Mouse (Mus musculus) CH12.LX (cell line): Measurements from ENCODE around the gene Muc4. TPM values are rescaled to one million over a fixed set of nuclear protein-coding genes. Genes with fewer than 3 reads are reported as not detected.

Experiments
- DNase-seq: peaks from one replicate; pipeline ENCODE4 v3.0.0-alpha.2; 2013; ENCODE audit errors: extremely low read depth
- H3K27ac ChIP-seq: 2 replicates; pipeline ENCODE4 v1.5.1; 2012; ENCODE audit warnings: low read depth, mild to moderate bottlenecking, control low read depth, moderate library complexity; ENCODE audit not compliant: insufficient read depth
- H3K27me3 ChIP-seq: replicated peaks from 2 replicates; pipeline ENCODE3; 2012; ENCODE audit warnings: inconsistent platforms
- H3K36me3 ChIP-seq, 2 experiments: replicated peaks in 1 of 2; 2 replicates each; pipeline versions ENCODE3 to v1.6.1; 2012; ENCODE audit warnings: inconsistent platforms in 1 of 2, low read length in 1 of 2, mild to moderate bottlenecking in 1 of 2, mixed read lengths in 1 of 2, moderate library complexity in 1 of 2; ENCODE audit not compliant: control insufficient read depth in 1 of 2, insufficient read depth in 1 of 2
- H3K4me1 ChIP-seq, 2 experiments: 2 replicates each; pipeline ENCODE4 v1.6.1; 2012; ENCODE audit warnings: inconsistent platforms in 1 of 2, moderate library complexity in 1 of 2; ENCODE audit not compliant: insufficient read depth in 2 of 2, control insufficient read depth in 1 of 2
- H3K4me2 ChIP-seq: 2 replicates; pipeline ENCODE4 v1.6.1; 2012; ENCODE audit warnings: low read depth, mild to moderate bottlenecking, control low read depth; ENCODE audit not compliant: poor library complexity, insufficient read depth, severe bottlenecking
- H3K4me3 ChIP-seq, 3 experiments: fragments of 150-350 bp in 1 of 3; sonication (generic) in 1 of 3; replicated peaks in 1 of 3; 2 replicates each; pipeline versions ENCODE3 to v1.5.1; 2011 to 2012; ENCODE audit warnings: low read depth in 2 of 3, low read length in 2 of 3, mild to moderate bottlenecking in 2 of 3, moderate library complexity in 2 of 3, control low read depth in 1 of 3, improper control_type of control experiment in 1 of 3, inconsistent platforms in 1 of 3, mixed read lengths in 1 of 3; ENCODE audit not compliant: poor library complexity in 1 of 3
- H3K79me2 ChIP-seq: replicated peaks from 2 replicates; pipeline ENCODE4 v1.6.1; 2012; ENCODE audit warnings: mild to moderate bottlenecking, moderate library complexity; ENCODE audit not compliant: control insufficient read depth, poor library complexity, insufficient read depth, severe bottlenecking; ENCODE audit errors: extremely low read depth
- H3K9ac ChIP-seq: 2 replicates; pipeline ENCODE4 v1.6.1; 2012; ENCODE audit warnings: low read depth, mild to moderate bottlenecking, control low read depth, moderate library complexity; ENCODE audit not compliant: insufficient read depth
- H3K9me3 ChIP-seq: replicated peaks from 2 replicates; pipeline ENCODE3; 2012; ENCODE audit warnings: low read length, inconsistent platforms, mixed read lengths
- BHLHE40 ChIP-seq: IDR thresholded peaks from 2 replicates; pipeline ENCODE4 v1.6.1; 2011; ENCODE audit warnings: mild to moderate bottlenecking, low read depth, low read length, improper control_type of control experiment
- CHD1 ChIP-seq: IDR thresholded peaks from 2 replicates; pipeline ENCODE4 v1.6.1; 2012; ENCODE audit warnings: low read depth, low read length, improper control_type of control experiment, inconsistent platforms
- CHD2 ChIP-seq: IDR thresholded peaks from 2 replicates; pipeline ENCODE4 v1.6.1; 2011; ENCODE audit warnings: low read length, improper control_type of control experiment
- CTCF ChIP-seq, 2 experiments: IDR thresholded peaks in 1 of 2; conservative IDR thresholded peaks in 1 of 2; 2 replicates each; pipeline ENCODE4 v1.5.1; 2011 to 2012; ENCODE audit warnings: low read depth in 2 of 2, low read length in 2 of 2, improper control_type of control experiment in 1 of 2, inconsistent platforms in 1 of 2, mild to moderate bottlenecking in 1 of 2, moderate library complexity in 1 of 2
- ELF1 ChIP-seq: IDR thresholded peaks from 2 replicates; pipeline ENCODE4 v1.6.1; 2014; ENCODE audit warnings: low read depth, mild to moderate bottlenecking, inconsistent platforms, low read length, improper control_type of control experiment
- GABPA ChIP-seq: IDR thresholded peaks from 2 replicates; pipeline ENCODE4 v1.6.1; 2012; ENCODE audit warnings: low read depth, low read length, improper control_type of control experiment, inconsistent platforms; ENCODE audit not compliant: insufficient replicate concordance
- HCFC1 ChIP-seq: IDR thresholded peaks from 2 replicates; pipeline ENCODE4 v1.6.1; 2012; ENCODE audit warnings: low read depth, mild to moderate bottlenecking, inconsistent platforms, low read length, improper control_type of control experiment
- JUN ChIP-seq: IDR thresholded peaks from 2 replicates; pipeline ENCODE4 v1.6.1; 2011; ENCODE audit warnings: low read depth, mild to moderate bottlenecking, low read length, improper control_type of control experiment, moderate library complexity; ENCODE audit not compliant: insufficient read depth
- JUND ChIP-seq: conservative IDR thresholded peaks from 2 replicates; pipeline ENCODE4 v1.6.1; 2011; ENCODE audit warnings: low read depth, low read length, improper control_type of control experiment
- KAT2A ChIP-seq: IDR thresholded peaks from 2 replicates; pipeline ENCODE4 v1.6.1; 2012; ENCODE audit warnings: low read length, improper control_type of control experiment, inconsistent platforms; ENCODE audit not compliant: insufficient replicate concordance
- MAFK ChIP-seq: IDR thresholded peaks from 2 replicates; pipeline ENCODE4 v1.6.1; 2011; ENCODE audit warnings: low read length, improper control_type of control experiment; ENCODE audit not compliant: insufficient replicate concordance
- MAX ChIP-seq: IDR thresholded peaks from 2 replicates; pipeline ENCODE4 v1.6.1; 2011; ENCODE audit warnings: low read length, improper control_type of control experiment
- MAZ ChIP-seq: IDR thresholded peaks from 2 replicates; pipeline ENCODE4 v1.6.1; 2012; ENCODE audit warnings: low read depth, mild to moderate bottlenecking, inconsistent platforms, low read length, improper control_type of control experiment, moderate library complexity
- MEF2A ChIP-seq: IDR thresholded peaks from 2 replicates; pipeline ENCODE4 v1.6.1; 2014; ENCODE audit warnings: low read depth, mild to moderate bottlenecking, inconsistent platforms, low read length, improper control_type of control experiment, borderline replicate concordance
- MXI1 ChIP-seq: IDR thresholded peaks from 2 replicates; pipeline ENCODE4 v1.6.1; 2011; ENCODE audit warnings: mild to moderate bottlenecking, low read depth, low read length, improper control_type of control experiment
- MYC ChIP-seq: IDR thresholded peaks from 2 replicates; pipeline ENCODE4 v1.6.1; 2011; ENCODE audit warnings: low read depth, mild to moderate bottlenecking, improper control_type of control experiment, low read length
- NRF1 ChIP-seq: IDR thresholded peaks from 2 replicates; pipeline ENCODE4 v1.6.1; 2014; ENCODE audit warnings: low read depth, mild to moderate bottlenecking, inconsistent platforms, low read length, improper control_type of control experiment, moderate library complexity
- PAX5 ChIP-seq: IDR thresholded peaks from 2 replicates; pipeline ENCODE4 v1.6.1; 2012; ENCODE audit warnings: low read length, inconsistent platforms, mixed read lengths
- POLR2AphosphoS2 ChIP-seq: IDR thresholded peaks from 2 replicates; pipeline ENCODE4 v1.6.1; 2011; ENCODE audit warnings: low read depth, low read length, improper control_type of control experiment
- RAD21 ChIP-seq: IDR thresholded peaks from 2 replicates; pipeline ENCODE4 v1.6.1; 2011; ENCODE audit warnings: low read depth, mild to moderate bottlenecking, low read length, improper control_type of control experiment, moderate library complexity
- SIN3A ChIP-seq: IDR thresholded peaks from 2 replicates; pipeline ENCODE4 v1.6.1; 2012; ENCODE audit warnings: low read length, improper control_type of control experiment, inconsistent platforms
- UBTF ChIP-seq: IDR thresholded peaks from 2 replicates; pipeline ENCODE4 v1.6.1; 2012; ENCODE audit warnings: low read depth, mild to moderate bottlenecking, inconsistent platforms, low read length, improper control_type of control experiment, moderate library complexity
- USF2 ChIP-seq: conservative IDR thresholded peaks from 2 replicates; pipeline ENCODE4 v1.6.1; 2011; ENCODE audit warnings: low read depth, low read length, improper control_type of control experiment
- ZC3H11A ChIP-seq: IDR thresholded peaks from 2 replicates; pipeline ENCODE4 v1.6.1; 2012; ENCODE audit warnings: low read depth, mild to moderate bottlenecking, inconsistent platforms, low read length, improper control_type of control experiment
- dilution Hi-C: fragments of 300-500 bp; cut with MboI; formaldehyde crosslinking; loops from 2 replicates; pipeline ENCODE4 v1.14.3; 2020; ENCODE audit warnings: low sequenced_read_pairs; ENCODE audit not compliant: extremely low pct_unique_long_range_greater_than_20kb, extremely low pct_ligation_motif_present
- in situ Hi-C: fragments of 300-500 bp; cut with MboI; formaldehyde crosslinking; loops from 3 replicates; pipeline ENCODE4 v1.14.3; 2019; ENCODE audit warnings: low sequenced_read_pairs, low pct_ligation_motif_present, low pct_unique_long_range_greater_than_20kb, mixed read lengths
- polyA plus RNA-seq: library from polyadenylated mRNA; unstranded; fragments of >175 nt; gene quantifications from 2 replicates; pipeline ENCODE4 v1.2.1, GENCODE M21; 2012; ENCODE audit warnings: low read depth; ENCODE audit not compliant: insufficient read length
- total RNA-seq, 2 experiments: library from RNA; depleted of rRNA; stranded (reverse); fragments of 300-350 nt in 1 of 2; fragments of >200 nt in 1 of 2; gene quantifications; 2 replicates each; pipeline ENCODE4 v1.2.3; 2012 to 2014

The Muc4 gene
- total and polyA plus RNA-seq, 3 experiments = 0.09 to 0.51 (median 0.34) TPM

- DNase-seq = no peak
- Histone ChIP-seq H3K79me2 (no peaks in the 10 kb centered on the region), H3K4me2 (no peak overlapping the region), H3K36me3 (no peaks in the 10 kb centered on the region), H3K27me3 (no peaks in the 10 kb centered on the region), H3K9me3 (peaks cover 2% of the 10 kb centered on the region), H3K9ac (no peak overlapping the region), H3K4me1 (peaks cover 6 to 18% of the 10 kb centered on the region in 2 experiments), H3K4me3 (no peak overlapping the region), H3K27ac (no peak overlapping the region)
- in situ Hi-C loops (loop anchor here (5.0 kb wide), 1 partner anchor 84 kb away; no protein-coding TSS in a partner anchor), dilution Hi-C loops (no loop called here)
- no peak for TF ChIP-seq PAX5
- TF ChIP-seq ELF1 = no peak
- no peak for TF ChIP-seq BHLHE40
- no peak for TF ChIP-seq MYC
- no peak for TF ChIP-seq POLR2AphosphoS2
- TF ChIP-seq KAT2A = no peak
- TF ChIP-seq USF2 = no peak
- TF ChIP-seq MAX = no peak
- TF ChIP-seq GABPA = no peak
These were observed 27.7 kb upstream of the Muc4 start for GRCm38 (mm10) chr16:32707824-32708456.

GRCm38 (mm10) chr16:32708457-32709033 lies 27.1 kb upstream of the Muc4 start:
- no peak overlapping the region for H3K27ac ChIP-seq
- in situ Hi-C loops = loop anchor here (5.0 kb wide), 1 partner anchor 84 kb away; no protein-coding TSS in a partner anchor

More at GRCm38 (mm10) chr16:32708457-32709033, 27.1 kb upstream of the Muc4 start:
- Histone ChIP-seq H3K4me3 (no peak overlapping the region), H3K9me3 (peaks cover 2% of the 10 kb centered on the region), H3K9ac (no peak overlapping the region), H3K36me3 (no peaks in the 10 kb centered on the region), H3K4me1 (peaks cover 4 to 15% of the 10 kb centered on the region in 2 experiments), H3K79me2 (no peaks in the 10 kb centered on the region), H3K27me3 (no peaks in the 10 kb centered on the region), H3K4me2 (no peak overlapping the region)
- DNase-seq = no peak
- no peak for TF ChIP-seq MAFK
- no peak for TF ChIP-seq ZC3H11A
- no peak for TF ChIP-seq CHD2
- TF ChIP-seq PAX5 = no peak
- no peak for TF ChIP-seq MAZ
- no peak for TF ChIP-seq GABPA
- TF ChIP-seq JUND = no peak
- TF ChIP-seq HCFC1 = no peak
- TF ChIP-seq KAT2A = no peak
- no peak for TF ChIP-seq MXI1
- TF ChIP-seq CHD1 = no peak
- TF ChIP-seq UBTF = no peak
- TF ChIP-seq SIN3A = no peak
- no peak for TF ChIP-seq CTCF (conservative IDR thresholded peaks at IDR 0.05 in 1 of 2, IDR thresholded peaks at IDR 0.05 in 1 of 2; ENCODE audit: low read depth in 2 of 2, low read length in 2 of 2)
- no peak for TF ChIP-seq MYC
- no peak for TF ChIP-seq NRF1
- TF ChIP-seq RAD21 = no peak
- TF ChIP-seq JUN = no peak
- no peak for TF ChIP-seq MEF2A
- dilution Hi-C loops = no loop called here
